Comparison of ENCODE assay signal across 7 mouse cellular contexts in genomic region chr3:95588604-95589086, GRCm38 (mm10). TPM values are rescaled to one million over a fixed set of nuclear protein-coding genes. Genes with fewer than 3 reads are reported as not detected.
A peak's percentile ranks its signal among the peaks of the same experiment; 100 is the strongest.
DNase-seq lines count a peak whose midpoint lies in the region; ATAC-seq lines count a peak whose summit lies in the region.

Gene Golph3l (plus strand): TSS chr3:95588934.

- ATAC-seq in embryonic facial prominence, embryonic 11.5 days (replicated peaks; ENCODE audit: insufficient number of reproducible peaks, low FRiP score, low TSS enrichment, low read depth) = peak; percentile 100
- ATAC-seq in granulocyte monocyte progenitor cell, adult 5-6 weeks (replicated peaks; ENCODE audit: poor library complexity, severe bottlenecking) = peak; percentile 100
- peak; percentile 100 for ATAC-seq in midbrain, embryonic 13.5 days

- no peak within 1 kb of the TSS for H3K27ac ChIP-seq in embryonic facial prominence, embryonic 11.5 days (replicated peaks; ENCODE audit: low read depth, low read length)
- peak within 1 kb of the TSS; percentile 70 for H3K27ac ChIP-seq in limb, embryonic 10.5 days
- peak within 1 kb of the TSS; percentile 64 for H3K27ac ChIP-seq in midbrain, embryonic 13.5 days

- no peaks in the 10 kb centered on the region for H3K9me3 ChIP-seq in embryonic facial prominence, embryonic 11.5 days (replicated peaks; ENCODE audit: control insufficient read depth, low read length)
- H3K9me3 ChIP-seq in limb, embryonic 10.5 days (replicated peaks) = no peaks in the 10 kb centered on the region
- H3K9me3 ChIP-seq in midbrain, embryonic 13.5 days = no peaks in the 10 kb centered on the region

- no peaks in the 10 kb centered on the region for H3K4me1 ChIP-seq in embryonic facial prominence, embryonic 11.5 days (ENCODE audit: control insufficient read depth, insufficient read depth, low read length)
- peaks cover 10% of the 10 kb centered on the region; the same call in 1 of the 2 replicates for H3K4me1 ChIP-seq in limb, embryonic 10.5 days
- H3K4me1 ChIP-seq in midbrain, embryonic 13.5 days (replicated peaks) = peaks cover 15% of the 10 kb centered on the region

- 0% methylated on average over 12 of the region's 12 CpGs for WGBS in embryonic facial prominence, embryonic 11.5 days
- WGBS in limb, embryonic 10.5 days = under 1% methylated on average over 12 of the region's 12 CpGs
- WGBS in midbrain, embryonic 13.5 days = 0% methylated on average over 12 of the region's 12 CpGs

- DNase-seq in adrenal gland, postnatal 14 days = peak; percentile 96
- DNase-seq in embryonic facial prominence, embryonic 11.5 days (ENCODE audit: low spot score) = peak; percentile 96
- peak; percentile 99 for DNase-seq in kidney, adult 11 months
- peak; percentile 75 for DNase-seq in limb, embryonic 10.5 days (ENCODE audit: low spot score)
- peak; percentile 83 for DNase-seq in spleen, adult 12 weeks (ENCODE audit: low spot score)

- H3K36me3 ChIP-seq in embryonic facial prominence, embryonic 11.5 days (replicated peaks; ENCODE audit: control insufficient read depth, insufficient read depth, low read depth, low read length) = no peaks in the 10 kb centered on the region; the same call in 1 of the 2 replicates
- H3K36me3 ChIP-seq in limb, embryonic 10.5 days = peaks cover 26% of the 10 kb centered on the region
- peaks cover 11% of the 10 kb centered on the region for H3K36me3 ChIP-seq in midbrain, embryonic 13.5 days

- peak within 1 kb of the TSS; percentile 43; the same call in 1 of the 2 replicates for H3K4me2 ChIP-seq in embryonic facial prominence, embryonic 11.5 days (ENCODE audit: low read depth, low read length)
- H3K4me2 ChIP-seq in midbrain, embryonic 13.5 days (replicated peaks) = peak within 1 kb of the TSS; percentile 71

- peak within 1 kb of the TSS; percentile 69 for H3K9ac ChIP-seq in embryonic facial prominence, embryonic 11.5 days (replicated peaks; ENCODE audit: low read length)
- peak within 1 kb of the TSS; percentile 77 for H3K9ac ChIP-seq in midbrain, embryonic 13.5 days (replicated peaks)

- H3K27me3 ChIP-seq in embryonic facial prominence, embryonic 11.5 days (ENCODE audit: control insufficient read depth, insufficient read depth, low read length) = no peaks in the 10 kb centered on the region
- H3K27me3 ChIP-seq in limb, embryonic 10.5 days (ENCODE audit: low read depth, poor library complexity, severe bottlenecking) = no peaks in the 10 kb centered on the region
- H3K27me3 ChIP-seq in midbrain, embryonic 13.5 days = no peaks in the 10 kb centered on the region

- peak within 1 kb of the TSS; percentile 75 for H3K4me3 ChIP-seq in embryonic facial prominence, embryonic 11.5 days (ENCODE audit: low read depth, low read length)
- peak within 1 kb of the TSS; percentile 75 for H3K4me3 ChIP-seq in limb, embryonic 10.5 days
- H3K4me3 ChIP-seq in midbrain, embryonic 13.5 days (replicated peaks) = peak within 1 kb of the TSS; percentile 85

RNA-seq across cellular contexts. Expression of gene Golph3l, which starts in this region (rescaled TPM):
- 33.6 and 35.9 TPM in 2 replicates for total RNA-seq in adrenal gland, postnatal 14 days (2021)
- 41.5 and 43.0 TPM in 2 replicates for polyA plus RNA-seq in embryonic facial prominence, embryonic 11.5 days (2014; fragmentation: Nextera tagmentation; extraction: Ambion mirVana)
- 32.6 and 41.0 TPM in 2 replicates for total RNA-seq in granulocyte monocyte progenitor cell, adult 5-6 weeks (2014; fragmentation: Nextera tagmentation)
- total RNA-seq in granulocyte monocyte progenitor cell, adult 5-6 weeks (2017) = 48.4 and 54.8 TPM in 2 replicates
- 25.9 and 31.8 TPM in 2 replicates for polyA plus RNA-seq in limb, embryonic 10.5 days (2016; fragmentation: Nextera tagmentation; extraction: Ambion mirVana)
- 35.2 and 37.7 TPM in 2 replicates for polyA plus RNA-seq in midbrain, embryonic 13.5 days (2015; fragmentation: Nextera tagmentation; extraction: Ambion mirVana)
